Mouse (Mus musculus) CD4-positive naive resting alpha-beta T cell, adult 76 days (primary cell): ENCODE data around the gene Derl3. TPM values are rescaled to one million over a fixed set of nuclear protein-coding genes. Genes with fewer than 3 reads are reported as not detected.

Experiments
- total RNA-seq: library from RNA; stranded (reverse); gene quantifications from one replicate; pipeline ENCODE4 v1.2.4, GENCODE M21; 2023

Gene Derl3
- total RNA-seq: 4.4 TPM

DNA sequence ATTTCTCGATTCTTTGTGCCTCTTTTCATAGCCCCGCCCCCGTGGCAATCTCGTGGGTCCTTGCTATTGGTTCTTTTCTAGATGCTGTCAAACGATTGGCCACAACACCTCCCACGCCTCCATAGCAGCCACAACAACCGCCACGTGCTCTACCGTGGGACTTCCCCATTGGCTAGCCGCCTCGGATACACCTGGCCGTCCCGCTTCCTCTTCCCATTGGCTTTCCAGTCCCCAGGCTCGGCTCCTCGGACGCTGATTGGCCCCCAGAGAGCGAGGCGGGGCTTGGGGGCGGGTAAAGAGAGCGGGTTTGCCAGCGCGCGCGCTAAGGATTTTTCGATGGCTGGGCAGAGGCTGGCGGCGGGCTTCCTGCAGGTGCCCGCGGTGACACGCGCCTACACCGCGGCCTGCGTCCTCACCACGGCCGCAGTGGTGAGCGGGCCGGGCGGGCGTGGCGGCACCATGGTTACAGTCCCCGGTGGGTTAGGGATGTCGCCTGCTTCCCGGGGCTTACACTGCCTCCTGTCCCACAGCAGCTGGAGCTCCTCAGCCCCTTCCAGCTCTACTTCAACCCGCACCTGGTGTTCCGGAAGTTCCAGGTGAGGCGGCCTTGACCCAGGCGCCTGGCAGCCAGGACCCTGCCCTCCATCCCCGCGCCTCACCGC, at the start of gene Derl3:
Gene Derl3 (plus strand): TSS at position 325 of the 662 bp plus-strand sequence.

DNA sequence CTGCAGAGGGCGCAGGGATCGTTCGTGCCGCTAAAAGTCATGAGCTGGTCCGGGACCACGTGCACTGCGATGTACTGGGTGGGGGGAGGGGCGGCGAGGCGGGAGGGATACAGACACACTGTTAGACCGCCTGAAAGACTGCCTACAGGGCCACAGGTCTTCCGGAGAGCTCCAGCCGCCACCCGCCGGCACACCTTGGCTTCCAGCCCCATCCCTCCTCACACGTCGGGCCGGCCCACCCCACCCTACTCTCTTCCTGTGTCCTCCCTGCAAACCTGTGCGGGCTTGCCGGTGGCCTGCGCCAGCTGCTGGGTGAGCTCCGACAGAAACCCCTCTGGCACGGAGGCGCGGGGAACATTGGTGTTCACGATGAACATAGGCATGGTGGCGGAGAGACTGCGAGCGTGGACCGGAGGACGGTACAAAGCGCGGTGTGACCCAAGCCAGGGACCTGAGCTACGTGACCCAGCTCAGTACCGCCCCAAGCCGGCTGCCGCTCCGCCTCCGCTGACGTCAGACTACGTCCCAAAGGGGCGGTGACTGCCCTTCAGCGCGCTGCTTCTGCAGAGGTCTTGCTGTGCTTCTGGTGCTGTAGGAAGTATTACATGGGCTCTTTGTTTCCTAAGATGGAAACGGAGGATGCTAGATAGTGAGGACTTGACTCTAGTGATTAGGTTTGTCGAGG, 33.3 kb upstream of the Derl3 start, which contains the start of gene Mif:
Gene Mif (minus strand): TSS at position 455 of the 685 bp plus-strand sequence.

GRCm38 (mm10) chr10:75921026-75921725, 28.0 kb downstream of the Derl3 start, which contains the start of gene Smarcb1:
TSS of gene Smarcb1 (minus strand) at chr10:75921617.

DNA sequence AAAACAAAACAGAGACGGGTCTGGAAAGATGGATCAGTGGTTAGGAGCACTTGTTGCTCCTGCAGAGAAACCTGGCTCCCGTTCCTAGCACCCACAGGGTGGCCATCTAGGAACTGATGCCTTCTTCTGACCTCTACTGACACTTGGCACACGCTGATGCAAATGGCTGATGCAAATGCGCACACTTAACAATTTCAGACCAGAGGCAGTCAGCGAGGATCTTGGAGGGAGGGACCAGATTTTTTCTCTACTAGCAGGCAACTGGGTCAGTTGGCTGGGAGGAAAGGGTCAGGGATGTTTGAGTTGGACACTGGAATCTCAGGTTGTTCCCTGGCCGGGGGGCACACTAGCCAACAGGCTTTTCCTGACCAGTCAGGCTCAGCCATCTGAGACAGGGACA, 39.7 kb downstream of the Derl3 start, which contains the start of gene Chchd10:
Gene Chchd10 (plus strand): TSS at position 240 of the 400 bp plus-strand sequence.

DNA sequence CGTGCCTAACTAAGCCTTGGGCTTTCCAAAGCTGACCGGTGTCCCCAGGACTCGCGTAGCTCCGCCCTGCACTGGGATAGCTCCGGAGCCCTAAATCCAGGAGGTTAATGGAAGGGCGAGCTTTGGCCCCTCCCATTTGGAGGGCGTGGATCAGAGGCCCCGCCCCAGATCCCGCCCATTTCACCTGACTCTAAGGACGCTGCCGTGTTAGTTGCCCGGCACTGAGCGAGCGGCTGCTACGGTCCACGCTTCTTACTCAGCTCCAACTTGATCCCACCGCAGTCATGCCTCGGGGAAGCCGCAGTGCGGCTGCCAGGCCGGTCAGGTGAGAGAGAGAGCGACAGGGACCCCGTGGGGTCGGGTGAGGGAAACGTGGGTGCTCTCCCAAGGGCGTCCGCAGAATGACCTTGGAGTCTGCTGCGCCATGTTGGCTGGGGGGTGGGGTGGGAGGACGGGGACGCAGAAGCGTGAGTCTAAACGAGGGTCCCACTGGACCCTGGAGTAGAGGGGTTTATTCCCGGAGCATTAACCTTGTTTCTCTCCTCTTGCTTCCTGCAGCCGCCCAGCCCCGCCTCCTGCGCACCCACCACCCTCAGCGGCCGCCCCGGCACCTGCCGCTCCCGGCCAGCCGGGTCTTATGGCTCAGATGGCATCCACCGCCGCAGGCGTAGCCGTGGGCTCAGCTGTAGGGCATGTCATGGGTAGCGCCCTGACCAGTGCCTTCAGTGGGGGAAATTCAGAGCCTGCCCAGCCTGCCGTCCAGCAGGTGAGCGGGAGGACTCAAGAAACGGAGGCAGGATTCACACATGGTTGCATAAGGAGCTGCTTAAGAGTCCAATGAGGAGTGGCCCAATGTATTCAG, 42.7 kb downstream of the Derl3 start, which contains the start of gene Mmp11:
Gene Mmp11 (minus strand): TSS at position 817 of the 862 bp plus-strand sequence.

GRCm38 (mm10) chr10:75940520-75940919, 47.3 kb downstream of the Derl3 start, which contains the start of gene Gm867:
TSS of gene Gm867 (minus strand) at chr10:75940672.

GRCm38 (mm10) chr10:75942736-75943477, 49.7 kb downstream of the Derl3 start, which contains the start of gene Vpreb3:
TSS of gene Vpreb3 (plus strand) at chr10:75943057.

Other genes with a start within 250 kb of the Derl3 start
- gene Susd2, start 249.4 kb upstream of the Derl3 start, total RNA-seq: 4.5 TPM
- gene Cabin1, start 129.1 kb upstream of the Derl3 start, total RNA-seq: 113 TPM
- gene Ddt, start 120.0 kb upstream of the Derl3 start, total RNA-seq: 22.5 TPM
- gene Gm20441, start 112.5 kb upstream of the Derl3 start, total RNA-seq: not detected
- gene Gstt3, start 112.0 kb upstream of the Derl3 start, total RNA-seq: 1.4 TPM
- not detected for gene Gstt1, start 94.8 kb upstream of the Derl3 start, total RNA-seq
- gene Gstt4, start 70.9 kb upstream of the Derl3 start, total RNA-seq: not detected
- gene Gstt2, start 56.0 kb upstream of the Derl3 start, total RNA-seq: 15.5 TPM
- gene Mif, start 33.2 kb upstream of the Derl3 start, total RNA-seq: 234 TPM
- gene Smarcb1, start 28.2 kb downstream of the Derl3 start, total RNA-seq: 40.9 TPM
- gene Chchd10, start 39.7 kb downstream of the Derl3 start, total RNA-seq: 32.8 TPM
- 2.8 TPM for gene Mmp11, start 43.1 kb downstream of the Derl3 start, total RNA-seq
- not detected for gene Gm867, start 47.3 kb downstream of the Derl3 start, total RNA-seq
- gene Vpreb3, start 49.6 kb downstream of the Derl3 start, total RNA-seq: 6.7 TPM
- gene Gm5134, start 61.1 kb downstream of the Derl3 start, total RNA-seq: 1.0 TPM
- 17.4 TPM for gene Zfp280b, start 139.2 kb downstream of the Derl3 start, total RNA-seq
- gene Slc5a4b, start 217.5 kb downstream of the Derl3 start, total RNA-seq: not detected